Mouse (Mus musculus) hindbrain, embryonic 10.5 days (tissue): ENCODE measurements around the gene Rarg. TPM values are rescaled to one million over a fixed set of nuclear protein-coding genes. Genes with fewer than 3 reads are reported as not detected.

Source experiments
- DNase-seq: peaks from one replicate; pipeline ENCODE4 v3.0.0-alpha.2; 2017; ENCODE audit warnings: low spot score
- H3K27ac ChIP-seq: fragments of 300-500 bp; sonication (generic); 2 replicates; pipeline ENCODE4 v1.5.1; 2016; ENCODE audit warnings: mild to moderate bottlenecking, moderate library complexity
- H3K27me3 ChIP-seq: fragments of 300-500 bp; sonication (generic); 2 replicates; pipeline ENCODE4 v1.6.1; 2016; ENCODE audit warnings: mild to moderate bottlenecking; ENCODE audit not compliant: poor library complexity, insufficient read depth, severe bottlenecking
- H3K36me3 ChIP-seq: fragments of 300-500 bp; sonication (generic); 2 replicates; pipeline ENCODE4 v1.6.1; 2016; ENCODE audit warnings: mild to moderate bottlenecking, moderate library complexity
- H3K4me1 ChIP-seq: fragments of 300-500 bp; sonication (generic); replicated peaks from 2 replicates; pipeline ENCODE4 v1.6.1; 2016; ENCODE audit warnings: mild to moderate bottlenecking
- H3K4me3 ChIP-seq: fragments of 300-500 bp; sonication (generic); 2 replicates; pipeline ENCODE4 v1.5.1; 2016; ENCODE audit warnings: mild to moderate bottlenecking, moderate library complexity
- H3K9me3 ChIP-seq: fragments of 300-500 bp; sonication (generic); 2 replicates; pipeline ENCODE4 v1.6.1; 2016; ENCODE audit warnings: mild to moderate bottlenecking, moderate library complexity
- WGBS: fragments of 180-500 bp; shearing (Covaris S2); methylation state at CpG from one replicate; pipeline ENCODE4 v1.1.7; 2016; 5-methylcytosine and 5-hydroxymethylcytosine counted together
- polyA plus RNA-seq: library from polyadenylated mRNA; unstranded; fragments of >200 nt; fragmentation: Nextera tagmentation; extraction: Ambion mirVana; gene quantifications from 2 replicates; pipeline ENCODE4 v1.2.1, GENCODE M21; 2016

Gene Rarg
- polyA plus RNA-seq, 1 experiment from 2014 or later = 22.1 TPM

DNA sequence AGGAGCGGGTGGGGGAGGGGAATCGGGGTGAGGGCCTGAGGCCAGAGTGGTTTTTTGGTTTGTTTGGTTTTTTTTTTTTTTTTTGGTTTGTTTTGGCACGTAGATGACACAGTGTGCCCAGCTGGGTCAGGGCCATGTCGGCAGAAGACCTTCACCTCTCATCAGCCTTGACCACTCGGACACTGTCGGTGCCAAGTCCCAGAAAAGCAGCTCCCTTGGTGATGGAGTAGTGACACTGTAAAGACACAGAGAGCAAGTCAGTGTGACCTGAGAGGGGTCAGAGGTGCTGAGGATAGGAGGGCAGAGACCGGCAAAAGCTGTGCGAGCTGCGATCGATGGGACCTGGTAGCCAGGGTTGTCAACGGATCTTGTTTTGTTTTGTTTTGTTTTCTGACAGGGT is 71.1 kb downstream of the Rarg start:
- WGBS = 77% methylated on average over 11 of the region's 11 CpGs
- H3K4me3 ChIP-seq = no peak overlapping the region
- H3K4me1 ChIP-seq = peaks cover 24% of the 10 kb centered on the region
- H3K36me3 ChIP-seq = peaks cover 31% of the 10 kb centered on the region
- H3K9me3 ChIP-seq = no peaks in the 10 kb centered on the region
- H3K27ac ChIP-seq = no peak overlapping the region
- no peaks in the 10 kb centered on the region for H3K27me3 ChIP-seq
- no peak for DNase-seq

Other genes starting within 250 kb of the Rarg start
- 38.6 and 53.5 TPM in 2 replicates for gene Krt18, start 229.3 kb downstream of the Rarg start, polyA plus RNA-seq
- 80.4 and 122 TPM in 2 replicates for gene Eif4b, start 183.7 kb downstream of the Rarg start, polyA plus RNA-seq
- 11.8 and 13.8 TPM in 2 replicates for gene Tns2, start 157.1 kb downstream of the Rarg start, polyA plus RNA-seq
- 14.6 and 17.6 TPM in 2 replicates for gene Spryd3, start 121.3 kb downstream of the Rarg start, polyA plus RNA-seq
- 0.20 TPM in 1 of 2 replicates, not detected in the other for gene Igfbp6, start 113.2 kb downstream of the Rarg start, polyA plus RNA-seq
- 0.35 and 0.38 TPM in 2 replicates for gene Soat2, start 107.0 kb downstream of the Rarg start, polyA plus RNA-seq
- gene Zfp740, start 54.3 kb downstream of the Rarg start, polyA plus RNA-seq = 61.8 and 67.1 TPM in 2 replicates
- 34.0 and 35.5 TPM in 2 replicates for gene Csad, start 52.8 kb downstream of the Rarg start, polyA plus RNA-seq
- gene Itgb7, start 25.6 kb downstream of the Rarg start, polyA plus RNA-seq = 0.31 and 0.90 TPM in 2 replicates
- gene Gm9918, start 13.0 kb upstream of the Rarg start, polyA plus RNA-seq = 0.26 and 0.35 TPM in 2 replicates
- 61.5 and 66.1 TPM in 2 replicates for gene Mfsd5, start 21.9 kb upstream of the Rarg start, polyA plus RNA-seq
- 42.6 and 52.2 TPM in 2 replicates for gene Espl1, start 38.7 kb upstream of the Rarg start, polyA plus RNA-seq
- gene Pfdn5, start 68.6 kb upstream of the Rarg start, polyA plus RNA-seq = 331 and 368 TPM in 2 replicates
- 119 and 120 TPM in 2 replicates for gene Myg1, start 74.2 kb upstream of the Rarg start, polyA plus RNA-seq
- 102 and 122 TPM in 2 replicates for gene Aaas, start 93.3 kb upstream of the Rarg start, polyA plus RNA-seq
- gene Sp7, start 109.7 kb upstream of the Rarg start, polyA plus RNA-seq = 1.0 and 1.2 TPM in 2 replicates
- gene Sp1, start 148.6 kb upstream of the Rarg start, polyA plus RNA-seq = 6.1 and 9.3 TPM in 2 replicates
- gene Amhr2, start 187.8 kb upstream of the Rarg start, polyA plus RNA-seq = 0.17 and 0.18 TPM in 2 replicates
- 84.3 and 98.2 TPM in 2 replicates for gene Prr13, start 201.5 kb upstream of the Rarg start, polyA plus RNA-seq
- 166 and 207 TPM in 2 replicates for gene Pcbp2, start 213.0 kb upstream of the Rarg start, polyA plus RNA-seq
- 3.9 and 11.3 TPM in 2 replicates for gene Gm10337, start 246.2 kb upstream of the Rarg start, polyA plus RNA-seq